Mouse (Mus musculus) C3H10T1/2 (cell line): ENCODE data around the gene Slc35f5. TPM values are rescaled to one million over a fixed set of nuclear protein-coding genes. Genes with fewer than 3 reads are reported as not detected.

Source experiments
- polyA plus RNA-seq, 2 experiments: library from polyadenylated mRNA; unstranded; fragments of >200 nt; fragmentation: generic; extraction: Trizol; gene quantifications; one replicate each; pipeline ENCODE4 v1.2.1; 2012; ENCODE audit warnings: missing spikeins in 2 of 2

Slc35f5 gene
- polyA plus RNA-seq = 10 to 100 TPM in 1 of 2 experiments, under 1 TPM in 1; 0.82 to 18.2 TPM

GRCm38 (mm10) chr1:125560259-125561192, at the start of gene Slc35f5:
Gene Slc35f5, plus strand, starts transcription at chr1:125560595.

Other genes with a start within 250 kb of the Slc35f5 start
- gene Actr3, start 124.9 kb upstream of the Slc35f5 start, polyA plus RNA-seq = 10 to 100 TPM; 13.9 to 65.8 TPM
- gene Gpr39, start 116.4 kb downstream of the Slc35f5 start, polyA plus RNA-seq = 10 to 100 TPM in 1 of 2 experiments, 1 to 10 TPM in 1; 2.6 to 28.0 TPM